Mouse (Mus musculus): ENCODE measurements at regions not wholly inside any gene's neighbourhood (a gene's known extent, or its start where the extent isn't known, plus 50 kb on each side); places are given as distances from the start of the nearest gene placed in this dataset.

GRCm38 (mm10) chr13:101555371-101555874 is 212.6 kb downstream of the Pik3r1 start:
- DNase-seq: no peak

GRCm38 (mm10) chr13:101553131-101553549 is 214.9 kb downstream of the Pik3r1 start:
- peak; percentile 77 for DNase-seq

GRCm38 (mm10) chr13:101552451-101552850 is 215.6 kb downstream of the Pik3r1 start:
- peak; percentile 88 for DNase-seq

- DNase-seq: peak; percentile 88
Measured at GRCm38 (mm10) chr13:101551068-101551467, 216.9 kb downstream of the Pik3r1 start.

- no peak for DNase-seq
Measured at GRCm38 (mm10) chr13:101550526-101550925, 217.5 kb downstream of the Pik3r1 start.

GRCm38 (mm10) chr13:101547887-101548286 is 220.1 kb downstream of the Pik3r1 start:
- peak; percentile 80 for DNase-seq

GRCm38 (mm10) chr13:101547365-101547764 is 220.7 kb downstream of the Pik3r1 start:
- peak; percentile 13 for DNase-seq

- DNase-seq: peak; percentile 95
Measured at GRCm38 (mm10) chr13:101545344-101546181, 222.5 kb downstream of the Pik3r1 start.

GRCm38 (mm10) chr13:101540391-101541191 is 227.4 kb downstream of the Pik3r1 start:
- peak; percentile 64 for DNase-seq

- no peak for DNase-seq
Measured at GRCm38 (mm10) chr13:101538110-101538509, 229.9 kb downstream of the Pik3r1 start.

GRCm38 (mm10) chr13:101536019-101536418 is 232.0 kb downstream of the Pik3r1 start:
- no peak for DNase-seq

GRCm38 (mm10) chr13:101535331-101535866 is 232.6 kb downstream of the Pik3r1 start:
- DNase-seq: no peak

- DNase-seq: no peak
Measured at GRCm38 (mm10) chr13:101534490-101534889, 233.5 kb downstream of the Pik3r1 start.

- DNase-seq: no peak
Measured at GRCm38 (mm10) chr13:101532913-101533312, 235.1 kb downstream of the Pik3r1 start.

GRCm38 (mm10) chr13:101527691-101528090 is 240.3 kb downstream of the Pik3r1 start:
- no peak for DNase-seq

- no peak for DNase-seq
Measured at GRCm38 (mm10) chr13:101524781-101525180, 243.2 kb downstream of the Pik3r1 start.

GRCm38 (mm10) chr13:101524223-101524622 is 243.8 kb downstream of the Pik3r1 start:
- DNase-seq: no peak

GRCm38 (mm10) chr13:101523492-101523891 is 244.5 kb downstream of the Pik3r1 start:
- DNase-seq: no peak

- DNase-seq: no peak
Measured at GRCm38 (mm10) chr13:101522597-101522996, 245.4 kb downstream of the Pik3r1 start.

GRCm38 (mm10) chr13:101513354-101513753 is 254.7 kb downstream of the Pik3r1 start:
- DNase-seq: no peak

- DNase-seq: peak; percentile 39
Measured at GRCm38 (mm10) chr13:101509946-101510345, 258.1 kb downstream of the Pik3r1 start.

- no peak for DNase-seq
Measured at GRCm38 (mm10) chr13:101508331-101508730, 259.7 kb downstream of the Pik3r1 start.

GRCm38 (mm10) chr13:101506696-101507095 is 261.3 kb downstream of the Pik3r1 start:
- no peak for DNase-seq

Measured in liver (tissue).